Mouse (Mus musculus): ENCODE data around the gene Csrp2.

Csrp2 gene

DNA sequence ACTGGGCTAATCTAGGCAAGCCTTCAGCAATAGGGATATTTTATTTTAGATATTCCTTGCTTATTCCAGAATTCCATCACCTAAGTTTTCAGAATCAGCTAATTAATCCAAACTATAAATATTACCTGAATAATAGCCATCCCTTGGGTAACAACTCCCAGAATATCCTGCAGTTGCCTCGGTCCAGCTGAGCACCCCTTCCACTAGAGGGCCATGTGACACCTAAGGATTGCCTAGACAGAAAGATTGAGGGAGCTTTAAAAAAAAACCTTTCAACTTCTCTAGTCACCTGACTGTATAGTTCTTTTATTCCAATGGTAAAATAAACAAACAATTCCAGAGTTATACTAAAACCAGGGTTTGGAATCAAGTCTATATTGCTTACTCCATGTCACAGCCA, 42.6 kb downstream of the Csrp2 start:
- in situ Hi-C loops (cut with MboI, MseI), result loop anchor here in 1 of 2 experiments (10.0 kb wide), 1 partner anchor 463 kb away; no protein-coding TSS in a partner anchor

DNA sequence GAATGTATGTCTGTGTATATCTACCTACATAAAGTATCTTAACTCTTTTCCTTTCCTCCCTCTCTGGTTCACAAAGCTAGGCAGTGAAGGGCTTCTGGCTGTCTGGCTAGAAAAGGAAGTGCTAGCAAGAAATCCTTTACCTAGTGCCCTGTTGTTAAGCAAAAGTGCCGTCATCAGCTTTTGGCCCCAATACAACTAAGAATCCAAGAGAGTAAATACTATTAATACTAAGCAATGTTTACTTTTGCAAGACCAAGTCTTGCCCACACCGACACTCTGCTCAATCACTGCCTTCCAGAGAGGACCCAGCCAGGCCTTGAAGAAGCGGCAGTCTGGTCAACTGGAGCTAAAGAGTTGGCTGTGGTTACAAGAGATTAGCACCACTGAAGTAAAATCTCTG, 51.5 kb downstream of the Csrp2 start:
- in situ Hi-C loops (cut with MboI, MseI), result loop anchor here in 1 of 2 experiments (5.0 kb wide), 1 partner anchor 169 kb away; no protein-coding TSS in a partner anchor

DNA sequence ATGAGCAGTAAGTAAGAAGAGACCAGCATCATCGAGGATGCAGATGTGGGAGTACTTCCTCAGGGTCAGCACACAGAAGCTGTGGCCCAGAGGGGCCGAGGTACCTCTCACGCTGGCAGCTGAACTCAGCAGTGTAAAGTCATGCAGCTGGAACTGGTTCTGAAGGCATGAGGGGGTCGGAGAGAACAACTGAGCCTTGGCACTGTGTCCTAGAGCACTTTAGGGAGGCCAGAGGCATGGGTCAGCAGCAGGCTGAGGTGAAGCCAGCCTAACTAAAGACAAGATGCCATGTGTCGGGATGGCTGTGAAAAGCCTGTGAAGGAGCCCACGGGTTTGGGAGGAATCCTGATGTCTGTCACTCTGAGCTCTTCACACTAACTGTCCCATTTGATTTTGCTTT, 51.9 kb downstream of the Csrp2 start:
- in situ Hi-C loops (cut with MboI, MseI), result loop anchor here in 1 of 2 experiments (5.0 kb wide), 1 partner anchor 169 kb away; no protein-coding TSS in a partner anchor

DNA sequence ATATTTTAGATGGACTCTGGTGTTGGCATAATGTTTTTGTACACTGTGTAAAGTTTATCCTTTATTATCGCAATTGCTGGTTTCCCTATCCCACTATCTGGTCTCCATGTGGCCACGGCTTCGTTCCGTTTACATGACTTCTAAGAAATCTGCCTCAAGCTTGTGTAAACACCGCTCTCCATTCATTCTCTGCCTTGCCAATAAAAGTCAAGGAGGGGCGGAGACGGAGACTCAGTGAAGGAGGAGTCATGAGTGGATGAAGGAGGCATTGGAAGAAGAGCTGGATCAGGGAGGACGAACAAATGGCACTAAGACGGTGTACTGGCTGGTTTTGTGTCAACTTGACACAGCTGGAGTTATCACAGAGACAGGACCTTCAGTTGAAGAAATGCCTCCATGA, 52.4 kb downstream of the Csrp2 start:
- in situ Hi-C loops (cut with MboI, MseI), result loop anchor here in 1 of 2 experiments (5.0 kb wide), 1 partner anchor 170 kb away; no protein-coding TSS in a partner anchor

DNA sequence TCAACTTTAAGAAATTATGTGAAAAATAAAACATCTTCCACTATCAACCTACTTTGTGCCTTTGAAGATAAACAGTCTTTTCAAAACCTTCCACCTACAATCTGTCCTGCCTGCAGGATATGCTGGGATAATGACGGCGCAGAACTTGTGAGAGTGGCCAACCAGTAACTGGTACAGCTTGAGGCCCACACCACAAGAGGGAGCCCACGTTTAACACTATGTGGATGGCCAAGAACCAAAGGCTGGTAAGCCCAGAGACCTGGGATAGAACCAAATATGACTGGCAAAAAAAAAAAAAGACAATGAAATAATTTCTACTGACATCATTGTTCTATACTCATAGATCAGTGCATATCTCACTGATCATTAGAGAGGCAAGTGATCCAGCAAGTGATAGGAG, 54.9 kb downstream of the Csrp2 start:
- in situ Hi-C loops (cut with MboI, MseI), result loop anchor here in 1 of 2 experiments (5.0 kb wide), 1 partner anchor 172 kb away; no protein-coding TSS in a partner anchor

DNA sequence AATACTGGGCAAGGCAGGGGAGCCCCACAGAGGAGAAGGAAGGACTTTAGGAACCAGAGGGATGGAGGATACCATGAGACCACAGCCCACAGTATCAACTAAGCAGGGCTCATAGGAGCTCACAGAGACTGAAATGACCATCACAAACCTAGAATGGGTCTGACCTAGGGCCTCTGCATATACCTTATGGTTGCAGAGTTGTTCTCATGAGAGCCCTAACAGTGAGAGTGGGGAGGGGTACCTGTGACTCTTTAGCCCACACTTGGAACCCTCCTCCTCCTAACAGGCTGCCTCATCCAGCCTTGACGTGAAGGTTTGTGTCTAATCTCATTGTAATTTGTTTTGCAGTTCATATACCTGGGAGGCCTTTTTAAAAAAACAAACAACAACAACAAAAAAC, 55.3 kb downstream of the Csrp2 start:
- in situ Hi-C loops (cut with MboI, MseI), result loop anchor here (5.0 kb wide), 2 partner anchors 173 to 183 kb away; no protein-coding TSS in a partner anchor

DNA sequence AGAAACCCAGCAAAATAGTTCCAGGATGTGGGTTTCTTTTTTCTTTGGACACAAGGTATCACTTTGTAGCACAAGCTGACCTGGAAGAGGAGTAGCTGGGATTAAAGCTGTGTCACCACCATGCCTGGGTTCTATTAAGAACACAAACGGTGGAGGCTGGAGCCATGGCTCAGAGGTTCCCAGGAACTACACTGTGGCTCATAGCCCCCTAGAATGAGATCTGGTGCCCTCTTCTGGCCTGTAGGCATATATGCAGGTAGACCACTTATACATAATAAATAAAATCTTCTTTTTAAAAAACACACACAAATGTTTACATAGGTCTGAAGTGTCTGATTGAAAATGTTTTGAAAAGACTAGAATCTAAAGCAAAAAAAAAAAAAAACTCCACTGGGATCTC, 56.5 kb downstream of the Csrp2 start:
- in situ Hi-C loops (cut with MboI, MseI), result loop anchor here in 1 of 2 experiments (5.0 kb wide), 1 partner anchor 184 kb away; no protein-coding TSS in a partner anchor

DNA sequence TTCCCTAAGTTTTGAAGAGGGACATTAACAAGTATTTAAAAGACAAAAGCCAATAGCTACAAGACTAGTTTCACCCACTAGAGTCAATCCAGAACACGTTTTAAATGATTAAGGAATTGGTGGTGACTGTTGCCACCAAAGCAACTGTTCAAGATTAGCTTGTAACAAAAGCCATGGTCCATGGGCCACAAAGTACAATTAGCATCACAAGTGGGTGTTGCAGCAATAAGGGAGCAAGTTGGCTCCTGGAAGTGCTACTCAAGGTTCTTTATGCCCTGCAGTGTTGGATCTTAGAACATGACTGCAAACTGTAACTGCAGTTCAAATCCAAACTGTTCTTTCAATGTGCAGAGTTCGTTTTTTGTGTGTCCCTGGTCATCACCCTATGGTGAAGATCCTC, 57.8 kb downstream of the Csrp2 start:
- in situ Hi-C loops (cut with MboI, MseI), result loop anchor here in 1 of 2 experiments (5.0 kb wide), 1 partner anchor 185 kb away; no protein-coding TSS in a partner anchor

DNA sequence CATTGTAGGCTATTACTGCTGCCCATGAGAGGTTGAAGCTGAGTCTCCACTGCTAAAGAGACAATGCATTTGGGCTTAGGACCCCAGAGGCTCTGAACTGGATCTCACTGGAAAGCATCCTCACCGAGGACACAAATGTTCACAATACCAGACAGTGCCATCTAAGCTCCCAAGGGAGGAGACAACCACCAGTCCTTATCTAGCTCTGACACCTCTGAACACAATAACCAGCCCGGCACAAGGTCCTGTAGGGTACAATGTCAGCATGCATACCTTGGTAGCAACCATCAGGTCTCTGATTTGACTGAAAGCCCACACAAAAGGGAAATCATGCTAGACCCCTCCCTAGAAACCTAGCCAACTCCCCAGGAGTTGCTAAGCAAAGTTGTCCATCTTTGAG, 59.8 kb downstream of the Csrp2 start:
- in situ Hi-C loops (cut with MboI, MseI), result loop anchor here in 1 of 2 experiments (5.0 kb wide), 1 partner anchor 187 kb away; no protein-coding TSS in a partner anchor

DNA sequence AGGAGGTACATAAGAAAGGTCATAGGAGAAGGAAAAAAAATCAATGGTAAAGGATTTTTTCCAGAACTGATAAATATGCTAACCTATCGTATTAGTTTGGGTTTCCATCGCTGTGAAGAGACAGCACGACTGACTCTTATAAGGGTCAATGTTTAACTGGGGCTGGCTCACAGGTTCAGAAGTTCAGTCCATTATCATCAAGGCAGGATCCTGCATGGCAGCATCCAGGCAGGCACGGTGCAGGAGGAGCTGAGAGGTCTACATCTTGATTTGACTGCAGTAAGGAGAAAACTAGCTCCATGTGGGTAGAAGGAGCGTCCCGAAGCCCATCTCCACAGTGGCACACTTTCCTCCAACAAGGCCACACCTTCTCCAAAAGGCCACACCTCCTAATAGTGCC, 60.9 kb downstream of the Csrp2 start:
- in situ Hi-C loops (cut with MboI, MseI), result loop anchor here in 1 of 2 experiments (5.0 kb wide), 1 partner anchor 117 kb away; no protein-coding TSS in a partner anchor

DNA sequence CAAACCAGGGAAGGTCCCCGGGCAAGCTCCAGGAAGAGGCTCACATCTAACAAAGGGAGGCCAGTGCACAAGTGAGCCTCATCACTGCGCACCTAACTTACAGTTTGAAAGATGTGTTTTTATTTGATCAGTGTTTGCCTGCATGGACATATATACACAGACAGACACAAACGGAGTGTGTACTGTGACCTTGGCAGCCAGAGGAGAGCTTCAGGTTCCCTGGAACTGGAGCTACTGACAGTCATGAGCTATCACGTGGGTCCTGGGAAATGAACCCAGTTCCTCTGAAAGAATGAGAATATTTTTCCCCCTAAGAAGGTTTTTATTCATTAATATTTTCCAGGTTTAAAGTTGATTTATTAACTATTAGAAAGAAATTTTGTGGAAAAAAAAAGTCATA, 63.2 kb downstream of the Csrp2 start:
- in situ Hi-C loops (cut with MboI, MseI), result loop anchor here in 1 of 2 experiments (5.0 kb wide), 1 partner anchor 115 kb away; no protein-coding TSS in a partner anchor

DNA sequence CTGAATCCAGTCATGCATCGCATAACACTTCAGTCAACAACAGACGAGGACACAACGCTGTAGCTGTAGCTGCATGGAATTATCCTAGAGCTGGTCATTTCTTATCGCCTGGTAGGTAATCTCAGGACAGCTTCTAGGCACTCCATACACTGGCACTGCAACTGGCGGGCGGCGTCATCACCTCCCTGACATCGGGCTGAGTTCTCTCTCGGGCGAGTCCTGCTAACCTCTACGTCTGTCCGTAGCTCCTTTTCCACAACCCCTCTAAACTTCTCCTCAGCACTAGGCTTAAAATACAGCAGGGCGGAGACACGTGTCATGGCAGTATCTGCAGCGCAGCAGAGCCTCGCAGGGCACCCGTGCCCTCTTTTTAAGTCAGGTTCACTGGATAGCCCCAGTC, 67.1 kb downstream of the Csrp2 start:
- in situ Hi-C loops (cut with MboI, MseI), result no loop called here
